Mouse (Mus musculus): ENCODE data around the gene Gm21994.
"Not testable (repeated sequence)": the region's sequence is repeated elsewhere in the genome, so short reads cannot be mapped to it uniquely, and the experiment has no call there.

DNA sequence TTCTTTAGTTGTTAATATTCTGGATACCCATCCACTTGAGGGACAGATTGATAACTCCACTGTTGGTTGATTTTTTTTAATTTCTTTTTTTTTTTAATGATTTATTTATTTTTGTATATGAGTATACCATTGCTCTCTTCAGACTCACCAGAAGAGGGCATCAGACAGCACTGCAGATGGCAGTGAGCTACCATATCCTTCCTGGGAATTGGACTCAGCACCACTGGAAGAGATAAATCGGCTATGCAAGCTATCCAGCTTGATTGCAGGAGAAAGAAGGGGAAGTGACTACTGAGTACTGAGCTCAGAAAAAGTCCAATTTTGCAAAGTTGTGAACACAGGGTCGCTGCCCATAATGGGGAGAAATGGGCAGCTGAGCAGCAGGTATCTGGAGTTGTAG lies 1.5 kb upstream of the Gm21994 start:
- TF ChIP-seq CTCF (IDR thresholded peaks at IDR 0.05; ENCODE audit: extremely low read depth, insufficient read length, insufficient replicate concordance, low read depth, low read length); POLR2A (IDR thresholded peaks at IDR 0.05; ENCODE audit: low read depth, low read length): not testable (repeated sequence)
